Mouse (Mus musculus): Measurements from ENCODE around the gene Adam19.

DNA sequence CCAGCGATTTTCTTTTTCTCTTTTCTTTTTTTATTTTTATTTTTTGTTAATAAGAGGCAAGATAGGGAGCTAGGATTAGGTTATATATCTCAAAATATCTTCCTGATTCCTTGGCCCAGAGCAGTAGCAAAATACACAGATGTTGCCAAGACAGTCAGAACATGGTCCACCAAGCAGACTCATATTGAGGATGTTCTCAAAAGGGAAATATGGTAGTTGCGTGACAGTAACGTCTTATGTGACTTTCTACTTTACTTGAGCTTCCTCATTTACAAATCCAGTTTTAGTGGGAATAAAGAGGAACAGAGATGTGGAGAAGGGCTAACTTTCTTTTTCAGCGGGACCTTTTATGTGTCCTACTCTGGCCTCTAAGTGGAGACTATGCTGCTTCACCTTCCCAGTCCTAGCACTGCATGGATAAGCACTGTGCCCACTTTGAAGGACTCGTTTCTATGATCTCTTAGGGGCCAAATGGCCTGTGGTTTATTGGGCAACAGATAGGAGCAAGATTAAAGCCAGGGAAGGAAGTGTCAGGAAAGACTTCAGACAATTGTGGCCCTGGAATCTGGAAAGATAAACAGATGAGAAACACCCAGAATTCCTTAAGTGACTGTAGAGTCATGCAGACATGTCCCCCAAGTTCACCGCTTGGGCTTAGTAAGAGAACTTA lies 6.1 kb downstream of the Adam19 start:
- no peak for TF ChIP-seq POLR2A (IDR thresholded peaks at IDR 0.05; ENCODE audit: control insufficient read depth, extremely low read depth, insufficient read depth, low read length, poor library complexity)
- TF ChIP-seq CTCF (IDR thresholded peaks at IDR 0.05; ENCODE audit: borderline replicate concordance, control insufficient read depth, extremely low read depth, insufficient read depth, low read length, poor library complexity): no peak
